Mouse (Mus musculus) megakaryocyte, embryonic 14.5 days (primary cell): ENCODE measurements at regions not wholly inside any gene's neighbourhood (a gene's known extent, or its start where the extent isn't known, plus 50 kb on each side); places are given as distances from the start of the nearest gene placed in this dataset.

Source experiments
- H3K27me3 ChIP-seq: replicated peaks from 2 replicates; pipeline ENCODE3; 2012; ENCODE audit warnings: inconsistent platforms
- H3K36me3 ChIP-seq: replicated peaks from 2 replicates; pipeline ENCODE3; 2012; ENCODE audit warnings: low read length, inconsistent platforms, mixed read lengths
- H3K4me1 ChIP-seq: 2 replicates; pipeline ENCODE4 v1.6.1; 2012; ENCODE audit warnings: inconsistent platforms
- H3K4me3 ChIP-seq: replicated peaks from 2 replicates; pipeline ENCODE3; 2012; ENCODE audit warnings: moderate library complexity, mild to moderate bottlenecking, inconsistent platforms
- H3K9me3 ChIP-seq: 2 replicates; pipeline ENCODE4 v1.6.1; 2012; ENCODE audit warnings: inconsistent platforms
- FLI1 ChIP-seq: IDR thresholded peaks from 2 replicates; pipeline ENCODE4 v1.6.1; 2012; ENCODE audit warnings: low read length, inconsistent platforms, mixed read lengths
- GATA1 ChIP-seq: IDR thresholded peaks from 3 replicates; pipeline ENCODE4 v1.6.1; 2012; ENCODE audit warnings: mixed read lengths, low read length, inconsistent platforms, borderline replicate concordance

GRCm38 (mm10) chr12:117403513-117404156, 112.6 kb upstream of the Rapgef5 start:
- Histone ChIP-seq H3K27me3 (no peaks in the 10 kb centered on the region), H3K4me3 (no peak overlapping the region), H3K4me1 (no peaks in the 10 kb centered on the region), H3K9me3 (no peaks in the 10 kb centered on the region), H3K36me3 (no peaks in the 10 kb centered on the region)
- TF ChIP-seq GATA1 (no peak), FLI1 (no peak)

- H3K27me3 ChIP-seq = no peaks in the 10 kb centered on the region
- no peak overlapping the region for H3K4me3 ChIP-seq
- no peaks in the 10 kb centered on the region for H3K36me3 ChIP-seq
- no peak for TF ChIP-seq FLI1
- no peak for TF ChIP-seq GATA1
- H3K4me1 ChIP-seq = no peaks in the 10 kb centered on the region
- H3K9me3 ChIP-seq = no peaks in the 10 kb centered on the region
Observed at GRCm38 (mm10) chr12:117404157-117404752, 112.0 kb upstream of the Rapgef5 start.

- H3K4me3 ChIP-seq = no peak overlapping the region
- TF ChIP-seq FLI1 = no peak
- no peak for TF ChIP-seq GATA1
- H3K4me1 ChIP-seq = no peaks in the 10 kb centered on the region; the same call in 1 of the 2 replicates
- no peaks in the 10 kb centered on the region for H3K27me3 ChIP-seq
- no peaks in the 10 kb centered on the region for H3K9me3 ChIP-seq
- H3K36me3 ChIP-seq = no peaks in the 10 kb centered on the region
Observed at GRCm38 (mm10) chr12:117406832-117407231, 109.4 kb upstream of the Rapgef5 start.

- Histone ChIP-seq H3K9me3 (no peaks in the 10 kb centered on the region), H3K4me3 (no peak overlapping the region), H3K36me3 (no peaks in the 10 kb centered on the region), H3K4me1 (no peaks in the 10 kb centered on the region; the same call in 1 of the 2 replicates), H3K27me3 (no peaks in the 10 kb centered on the region)
- TF ChIP-seq GATA1 (no peak), FLI1 (no peak)
Observed at GRCm38 (mm10) chr12:117410604-117411003, 105.7 kb upstream of the Rapgef5 start.

GRCm38 (mm10) chr12:117412257-117412656, 104.0 kb upstream of the Rapgef5 start:
- H3K36me3 ChIP-seq = no peaks in the 10 kb centered on the region
- no peaks in the 10 kb centered on the region for H3K9me3 ChIP-seq
- H3K4me1 ChIP-seq = no peaks in the 10 kb centered on the region; the same call in 1 of the 2 replicates
- TF ChIP-seq FLI1 (no peak), GATA1 (no peak)
- H3K27me3 ChIP-seq = no peaks in the 10 kb centered on the region
- H3K4me3 ChIP-seq = no peak overlapping the region

- Histone ChIP-seq H3K9me3 (no peaks in the 10 kb centered on the region), H3K36me3 (no peaks in the 10 kb centered on the region), H3K4me1 (no peaks in the 10 kb centered on the region; the same call in 1 of the 2 replicates), H3K27me3 (no peaks in the 10 kb centered on the region), H3K4me3 (no peak overlapping the region)
- TF ChIP-seq FLI1 (no peak), GATA1 (no peak)
Observed at GRCm38 (mm10) chr12:117412779-117413505, 103.3 kb upstream of the Rapgef5 start.

GRCm38 (mm10) chr12:117414020-117414419, 102.3 kb upstream of the Rapgef5 start:
- H3K4me1 ChIP-seq = no peaks in the 10 kb centered on the region; the same call in 1 of the 2 replicates
- H3K36me3 ChIP-seq = no peaks in the 10 kb centered on the region
- no peaks in the 10 kb centered on the region for H3K27me3 ChIP-seq
- H3K9me3 ChIP-seq = no peaks in the 10 kb centered on the region
- TF ChIP-seq FLI1 (no peak), GATA1 (no peak)
- no peak overlapping the region for H3K4me3 ChIP-seq

- Histone ChIP-seq H3K9me3 (no peaks in the 10 kb centered on the region), H3K27me3 (no peaks in the 10 kb centered on the region), H3K4me1 (no peaks in the 10 kb centered on the region; the same call in 1 of the 2 replicates), H3K4me3 (no peak overlapping the region), H3K36me3 (no peaks in the 10 kb centered on the region)
- no peak for TF ChIP-seq GATA1
- no peak for TF ChIP-seq FLI1
Observed at GRCm38 (mm10) chr12:117415146-117415545, 101.1 kb upstream of the Rapgef5 start.

GRCm38 (mm10) chr12:117417991-117418390, 98.3 kb upstream of the Rapgef5 start:
- H3K4me1 ChIP-seq = no peaks in the 10 kb centered on the region
- no peaks in the 10 kb centered on the region for H3K9me3 ChIP-seq
- no peak for TF ChIP-seq FLI1
- TF ChIP-seq GATA1 = no peak
- no peaks in the 10 kb centered on the region for H3K36me3 ChIP-seq
- H3K27me3 ChIP-seq = no peaks in the 10 kb centered on the region
- no peak overlapping the region for H3K4me3 ChIP-seq

GRCm38 (mm10) chr12:117422315-117422978, 93.8 kb upstream of the Rapgef5 start:
- TF ChIP-seq GATA1 (no peak), FLI1 (no peak)
- Histone ChIP-seq H3K36me3 (no peaks in the 10 kb centered on the region), H3K4me3 (no peak overlapping the region), H3K27me3 (peaks cover 3% of the 10 kb centered on the region), H3K9me3 (no peaks in the 10 kb centered on the region), H3K4me1 (no peaks in the 10 kb centered on the region)
